In the genomic region with DNA sequence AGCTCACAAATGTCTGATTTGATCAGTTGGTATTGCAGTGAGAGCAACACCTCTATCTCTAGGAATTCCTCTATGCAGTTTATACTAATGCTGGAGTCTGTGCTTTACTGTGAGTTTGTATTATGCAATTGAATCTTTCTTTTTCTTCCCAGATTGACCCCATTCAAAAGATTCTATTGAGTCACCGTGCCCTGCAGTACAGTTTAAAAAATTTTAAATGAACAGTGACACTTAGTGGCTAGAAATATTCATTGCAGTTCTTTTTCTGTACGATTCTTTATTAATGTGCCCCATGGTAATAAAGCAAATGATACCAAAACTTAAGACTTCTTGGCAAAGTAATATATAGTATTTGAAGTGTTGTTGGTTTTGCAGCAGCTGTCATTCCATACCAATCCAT, we compare ENCODE assay signal across 10 mouse cellular contexts.
A peak's percentile ranks its signal among the peaks of the same experiment; 100 is the strongest.
DNase-seq lines count a peak whose midpoint lies in the region; ATAC-seq and TF ChIP-seq lines count a peak whose summit lies in the region.
"Had no signal": no experiment of that assay in that cellular context is flagged by ENCODE, and none has a peak within 500 bp of the region (broad histone marks: within the 10 kb centered on the region; RNA-seq: fewer than 3 reads in every experiment).

No protein-coding gene starts in this region.

- no peak overlapping the region for H3K4me2 ChIP-seq in forebrain, embryonic 11.5 days (ENCODE audit: low read depth, low read length, severe bottlenecking)
- no peak overlapping the region for H3K4me2 ChIP-seq in lung, postnatal 0 days (replicated peaks; ENCODE audit: low read depth, low read length)
- no peak overlapping the region for H3K4me2 ChIP-seq in forebrain, embryonic 14.5 days (ENCODE audit: low read length)
- H3K4me2 ChIP-seq: limb, embryonic 15.5 days had no signal

- TF ChIP-seq POLR2A in lung, adult 2 months (IDR thresholded peaks at IDR 0.05; ENCODE audit: borderline replicate concordance, extremely low read depth, low read depth, low read length) = no peak

- no peaks in the 10 kb centered on the region for H3K4me1 ChIP-seq in forebrain, embryonic 11.5 days (replicated peaks; ENCODE audit: control insufficient read depth, insufficient read depth, low read length)
- H3K4me1 ChIP-seq in forebrain, embryonic 10.5 days = no peaks in the 10 kb centered on the region
- no peaks in the 10 kb centered on the region for H3K4me1 ChIP-seq in lung, postnatal 0 days (ENCODE audit: insufficient read depth, low read depth, low read length)
- H3K4me1 ChIP-seq in lung, adult 2 months (ENCODE audit: control insufficient read depth, insufficient read depth, low read length) = no peaks in the 10 kb centered on the region
- H3K4me1 ChIP-seq in forebrain, embryonic 14.5 days (ENCODE audit: control insufficient read depth, insufficient read depth, low read length) = no peaks in the 10 kb centered on the region
- H3K4me1 ChIP-seq: limb, embryonic 15.5 days had no signal

- H3K27ac ChIP-seq in forebrain, embryonic 11.5 days (ENCODE audit: low read depth, low read length) = no peak overlapping the region
- H3K27ac ChIP-seq in forebrain, embryonic 10.5 days = no peak overlapping the region
- no peak overlapping the region for H3K27ac ChIP-seq in lung, postnatal 0 days (ENCODE audit: low read length)
- no peak overlapping the region for H3K27ac ChIP-seq in forebrain, embryonic 14.5 days (ENCODE audit: low read depth, low read length)
- H3K27ac ChIP-seq: limb, embryonic 15.5 days had no signal

- ATAC-seq in forebrain, embryonic 11.5 days (replicated peaks; ENCODE audit: low FRiP score) = 0 out of 2 replicates have a peak, but pooled peaks have one; percentile 27
- 0 out of 2 replicates have a peak, but pooled peaks have one; percentile 14 for ATAC-seq in lung, postnatal 0 days
- peak; percentile 62; the same call in 1 of the 2 replicates for ATAC-seq in forebrain, embryonic 14.5 days

- H3K4me3 ChIP-seq in forebrain, embryonic 11.5 days (ENCODE audit: low read depth, low read length) = no peak overlapping the region
- H3K4me3 ChIP-seq in forebrain, embryonic 10.5 days = no peak overlapping the region
- H3K4me3 ChIP-seq in lung, postnatal 0 days (ENCODE audit: low read depth, low read length) = no peak overlapping the region
- H3K4me3 ChIP-seq in lung, adult 2 months (replicated peaks; ENCODE audit: extremely low read depth, low read depth, low read length) = no peak overlapping the region
- H3K4me3 ChIP-seq in forebrain, embryonic 14.5 days (ENCODE audit: low read depth, low read length) = no peak overlapping the region
- H3K4me3 ChIP-seq: limb, embryonic 15.5 days had no signal

- H3K36me3 ChIP-seq in forebrain, embryonic 11.5 days (ENCODE audit: control insufficient read depth, insufficient read depth, low read length) = no peaks in the 10 kb centered on the region
- no peaks in the 10 kb centered on the region for H3K36me3 ChIP-seq in forebrain, embryonic 10.5 days (replicated peaks)
- H3K36me3 ChIP-seq in lung, postnatal 0 days (ENCODE audit: insufficient read depth, low read length) = no peaks in the 10 kb centered on the region
- H3K36me3 ChIP-seq in forebrain, embryonic 14.5 days (ENCODE audit: control insufficient read depth, insufficient read depth, low read length) = no peaks in the 10 kb centered on the region
- H3K36me3 ChIP-seq: limb, embryonic 15.5 days had no signal

- TF ChIP-seq CTCF in lung, postnatal 0 days (IDR thresholded peaks at IDR 0.05) = peak; percentile 49
- no peak for TF ChIP-seq CTCF in lung, adult 2 months (IDR thresholded peaks at IDR 0.05; ENCODE audit: insufficient read depth, low read length)

- TF ChIP-seq EP300 in lung, postnatal 0 days (IDR thresholded peaks at IDR 0.05) = no peak

- H3K9me3 ChIP-seq in forebrain, embryonic 11.5 days (ENCODE audit: control insufficient read depth, low read length) = no peaks in the 10 kb centered on the region
- H3K9me3 ChIP-seq in forebrain, embryonic 10.5 days = no peaks in the 10 kb centered on the region
- H3K9me3 ChIP-seq in lung, postnatal 0 days (ENCODE audit: low read length) = no peaks in the 10 kb centered on the region
- no peaks in the 10 kb centered on the region; the same call in 1 of the 2 replicates for H3K9me3 ChIP-seq in forebrain, embryonic 14.5 days (replicated peaks; ENCODE audit: control insufficient read depth, low read length)
- H3K9me3 ChIP-seq: limb, embryonic 15.5 days had no signal

- 23% methylated on average over 2 of the region's 2 CpGs for WGBS in forebrain, embryonic 11.5 days
- WGBS in forebrain, embryonic 10.5 days = 28% methylated on average over 2 of the region's 2 CpGs
- under 1% methylated on average over 2 of the region's 2 CpGs for WGBS in lung, postnatal 0 days
- 5% methylated on average over 2 of the region's 2 CpGs for WGBS in lung, adult 2 months
- WGBS in forebrain, embryonic 14.5 days = 13% methylated on average over 2 of the region's 2 CpGs

- no peak for DNase-seq in forebrain, embryonic 11.5 days (ENCODE audit: low spot score)
- DNase-seq in forebrain, embryonic 10.5 days (ENCODE audit: extremely low spot score, low spot score) = no peak
- DNase-seq in lung, postnatal 0 days (ENCODE audit: low spot score) = peak; percentile 60
- DNase-seq in lung, adult 2 months = no peak
- peak; percentile 77 for DNase-seq in forebrain, embryonic 14.5 days (ENCODE audit: low spot score)
- peak; percentile 41 for DNase-seq in retina, postnatal 1 day
- no peak for DNase-seq in gastrocnemius, adult 18-20 months (ENCODE audit: low spot score)
- no peak for DNase-seq in right cerebral cortex, postnatal 25 days
- DNase-seq: cerebellum, postnatal 36 days had no signal

- H3K27me3 ChIP-seq in forebrain, embryonic 11.5 days (ENCODE audit: control insufficient read depth, insufficient read depth, low read length) = no peaks in the 10 kb centered on the region
- H3K27me3 ChIP-seq in forebrain, embryonic 10.5 days (ENCODE audit: poor library complexity, severe bottlenecking) = no peaks in the 10 kb centered on the region
- no peaks in the 10 kb centered on the region for H3K27me3 ChIP-seq in lung, postnatal 0 days (replicated peaks; ENCODE audit: insufficient read depth, low read length)
- H3K27me3 ChIP-seq in forebrain, embryonic 14.5 days (replicated peaks; ENCODE audit: control insufficient read depth, insufficient read depth, low read length) = no peaks in the 10 kb centered on the region
- H3K27me3 ChIP-seq: limb, embryonic 15.5 days had no signal

- H3K9ac ChIP-seq in forebrain, embryonic 11.5 days (ENCODE audit: low read length) = no peak overlapping the region
- no peak overlapping the region for H3K9ac ChIP-seq in lung, postnatal 0 days (replicated peaks; ENCODE audit: low read depth)
- no peak overlapping the region for H3K9ac ChIP-seq in forebrain, embryonic 14.5 days (ENCODE audit: low read length)
- H3K9ac ChIP-seq: limb, embryonic 15.5 days had no signal

Comparison
In these comparisons a context has a peak if more than half of its experiments do, and no peak if none do; other contexts are left out.
1. DNase-seq: peak in lung, postnatal 0 days (single experiment), forebrain, embryonic 14.5 days (single experiment) and retina, postnatal 1 day (single experiment); none in forebrain, embryonic 11.5 days (single experiment), forebrain, embryonic 10.5 days (single experiment), lung, adult 2 months (single experiment), gastrocnemius, adult 18-20 months (single experiment) and right cerebral cortex, postnatal 25 days (single experiment).
2. Peak in every context shown above with its lines, with median percentiles within 50 percentile points of each other: ATAC-seq.